Mouse (Mus musculus) bone marrow macrophage, adult 2 months (primary cell): ENCODE data around the gene Mdm1. TPM values are rescaled to one million over a fixed set of nuclear protein-coding genes. Genes with fewer than 3 reads are reported as not detected.

ENCODE experiments used
- H3K27ac ChIP-seq: 2 replicates; pipeline ENCODE4 v1.5.1; 2012; ENCODE audit warnings: low read depth, low read length; ENCODE audit not compliant: insufficient read depth
- H3K4me1 ChIP-seq: 2 replicates; pipeline ENCODE4 v1.6.1; 2012; ENCODE audit warnings: low read length; ENCODE audit not compliant: control insufficient read depth, insufficient read depth
- H3K4me3 ChIP-seq: 2 replicates; pipeline ENCODE4 v1.5.1; 2012; ENCODE audit warnings: mild to moderate bottlenecking, low read length, moderate library complexity; ENCODE audit not compliant: insufficient read depth
- CTCF ChIP-seq: IDR thresholded peaks from 2 replicates; pipeline ENCODE4 v1.5.1; 2012; ENCODE audit warnings: low read depth, mild to moderate bottlenecking, low read length, moderate library complexity
- POLR2A ChIP-seq: IDR thresholded peaks from 2 replicates; pipeline ENCODE4 v1.6.1; 2012; ENCODE audit warnings: mild to moderate bottlenecking, low read depth, low read length, borderline replicate concordance
- polyA plus RNA-seq: library from polyadenylated mRNA; stranded (reverse); fragments of >200 nt; gene quantifications from 2 replicates; pipeline ENCODE4 v1.2.4, GENCODE M21; 2012; ENCODE audit not compliant: missing spikeins, insufficient read depth, insufficient read length

The Mdm1 gene
- polyA plus RNA-seq, 1 experiment: 12.8 TPM

GRCm38 (mm10) chr10:118121937-118122285 is 19.7 kb upstream of the Mdm1 start:
- Histone ChIP-seq H3K4me1 (peaks cover 21% of the 10 kb centered on the region), H3K4me3 (no peak overlapping the region), H3K27ac (no peak overlapping the region)
- TF ChIP-seq CTCF (no peak), POLR2A (no peak)

GRCm38 (mm10) chr10:118122441-118123162 is 19.0 kb upstream of the Mdm1 start:
- Histone ChIP-seq H3K27ac (no peak overlapping the region), H3K4me3 (no peak overlapping the region), H3K4me1 (peaks cover 21% of the 10 kb centered on the region)
- TF ChIP-seq CTCF (no peak), POLR2A (no peak)

DNA sequence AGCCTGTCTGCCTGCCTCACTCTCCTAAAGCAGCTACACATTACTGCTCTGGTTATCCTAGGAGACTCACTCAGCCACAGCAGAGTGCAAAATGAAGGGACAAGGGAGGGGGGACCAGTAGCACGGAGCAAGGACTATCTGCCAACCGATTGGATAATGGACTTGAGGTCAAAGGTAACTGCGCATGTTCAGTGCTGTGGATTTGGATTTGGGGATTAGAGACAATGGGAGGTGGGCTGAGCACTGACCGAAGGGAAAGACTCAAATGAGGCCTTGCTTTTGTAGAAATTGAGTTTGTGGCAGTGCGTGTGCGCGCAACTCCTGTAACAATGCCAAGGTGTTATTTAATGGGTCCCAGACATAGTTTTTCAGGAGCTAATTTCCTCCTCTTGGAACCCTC is 16.4 kb upstream of the Mdm1 start:
- no peak overlapping the region for H3K4me3 ChIP-seq
- H3K27ac ChIP-seq: no peak overlapping the region
- TF ChIP-seq CTCF: no peak
- no peak for TF ChIP-seq POLR2A
- H3K4me1 ChIP-seq: peaks cover 13% of the 10 kb centered on the region

GRCm38 (mm10) chr10:118125776-118126445 is 15.7 kb upstream of the Mdm1 start:
- Histone ChIP-seq H3K4me3 (no peak overlapping the region), H3K4me1 (peaks cover 7% of the 10 kb centered on the region), H3K27ac (no peak overlapping the region)
- TF ChIP-seq POLR2A (no peak), CTCF (no peak)

- TF ChIP-seq CTCF (no peak), POLR2A (no peak)
- no peak overlapping the region for H3K27ac ChIP-seq
- no peak overlapping the region for H3K4me3 ChIP-seq
- no peaks in the 10 kb centered on the region for H3K4me1 ChIP-seq
Observed at GRCm38 (mm10) chr10:118129001-118129682, 12.5 kb upstream of the Mdm1 start.

DNA sequence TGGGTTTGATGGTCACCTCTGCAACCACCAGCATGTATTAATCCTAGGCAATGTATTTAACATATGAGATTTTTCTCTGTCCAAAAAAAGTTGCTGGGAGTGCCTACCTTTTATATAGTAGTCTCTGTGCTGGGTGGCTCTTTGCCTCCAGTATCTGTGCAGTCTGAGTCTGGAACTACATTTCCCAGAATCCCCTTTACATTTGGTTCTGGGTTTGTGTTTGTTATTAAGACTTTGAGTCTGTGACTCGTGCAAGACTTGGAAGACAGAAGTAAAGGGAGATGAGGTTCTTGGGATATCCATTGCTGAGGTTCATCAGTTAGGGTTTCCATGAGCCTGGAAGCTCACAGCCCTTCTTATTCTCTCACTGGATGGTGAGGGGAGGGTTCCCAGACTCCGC is 11.6 kb upstream of the Mdm1 start:
- no peak for TF ChIP-seq POLR2A
- no peak for TF ChIP-seq CTCF
- no peak overlapping the region for H3K4me3 ChIP-seq
- no peak overlapping the region for H3K27ac ChIP-seq
- H3K4me1 ChIP-seq: no peaks in the 10 kb centered on the region

DNA sequence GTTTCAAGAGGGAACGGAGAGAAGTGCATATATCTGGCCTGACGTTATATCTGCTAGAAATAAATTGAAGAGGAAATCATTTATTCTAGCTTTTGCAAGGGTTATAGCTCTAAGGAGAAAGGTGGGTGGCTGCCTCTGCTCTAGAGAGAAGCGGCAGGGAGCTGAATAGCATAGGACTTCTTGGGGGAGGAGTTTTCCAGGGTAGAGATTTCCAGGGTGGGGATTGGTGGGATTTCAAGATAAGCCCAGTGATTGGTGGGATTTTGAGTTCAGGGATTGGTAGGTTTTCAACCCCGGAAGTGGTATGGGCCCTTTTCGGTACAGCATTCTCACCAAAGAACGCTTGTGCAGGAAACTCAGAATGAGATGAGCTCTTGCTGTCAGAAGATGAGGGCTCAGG is 8.6 kb upstream of the Mdm1 start:
- Histone ChIP-seq H3K4me3 (no peak overlapping the region), H3K27ac (no peak overlapping the region), H3K4me1 (no peaks in the 10 kb centered on the region)
- TF ChIP-seq CTCF: no peak
- TF ChIP-seq POLR2A: no peak

DNA sequence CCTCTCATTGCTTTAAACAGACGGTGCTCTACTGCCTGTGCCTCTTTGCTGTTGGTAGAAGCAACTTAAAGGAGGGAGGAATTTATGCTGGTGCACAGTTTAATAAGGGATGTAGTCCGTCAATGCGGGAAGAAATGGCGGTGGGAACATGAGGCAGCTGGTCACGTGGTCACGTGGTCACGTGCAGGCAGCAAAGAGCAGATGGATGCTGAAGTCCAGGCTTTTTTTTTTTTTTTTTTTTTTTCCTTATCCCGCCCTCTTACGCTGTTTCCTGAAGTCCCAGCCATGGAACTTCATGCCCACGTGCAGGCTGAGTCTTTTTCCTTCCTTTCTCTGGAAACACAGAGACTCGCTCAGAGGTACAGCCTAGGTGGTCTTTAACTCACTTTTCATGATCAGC is 3.1 kb upstream of the Mdm1 start:
- H3K4me1 ChIP-seq: peaks cover 6% of the 10 kb centered on the region
- H3K27ac ChIP-seq: no peak overlapping the region
- H3K4me3 ChIP-seq: no peak overlapping the region
- TF ChIP-seq CTCF (no peak), POLR2A (no peak)

- no peak overlapping the region for H3K27ac ChIP-seq
- H3K4me3 ChIP-seq: no peak overlapping the region
- peaks cover 6% of the 10 kb centered on the region for H3K4me1 ChIP-seq
- TF ChIP-seq POLR2A (no peak), CTCF (no peak)
Observed at GRCm38 (mm10) chr10:118139837-118140570, 1.6 kb upstream of the Mdm1 start.
